Mouse (Mus musculus) erythroblast, embryonic 14.5 days (primary cell): ENCODE results near the gene Lrr1.

ENCODE experiments used
- GATA1 ChIP-seq: IDR thresholded peaks from 2 replicates; pipeline ENCODE4 v1.6.1; 2012; ENCODE audit warnings: low read length, inconsistent platforms, mixed read lengths
- TAL1 ChIP-seq: IDR thresholded peaks from 3 replicates; pipeline ENCODE4 v1.6.1; 2012; ENCODE audit warnings: low read length, inconsistent platforms, mixed read lengths

- TF ChIP-seq TAL1 = no peak
- no peak for TF ChIP-seq GATA1
Measured at GRCm38 (mm10) chr12:69208520-69208919, 39.9 kb downstream of the Lrr1 start.
